Mouse (Mus musculus) cortical plate, adult 2 months (tissue): ENCODE results near the gene Trak1.

Experiments used
- CTCF ChIP-seq: fragments of 200-500 bp; IDR thresholded peaks from 2 replicates; pipeline ENCODE4 v1.5.1; 2011; ENCODE audit warnings: mild to moderate bottlenecking, control low read depth, low read length; ENCODE audit not compliant: insufficient read depth; ENCODE audit errors: extremely low read depth
- POLR2A ChIP-seq: fragments of 200-500 bp; IDR thresholded peaks from 2 replicates; pipeline ENCODE4 v1.6.1; 2011; ENCODE audit warnings: mild to moderate bottlenecking, low read length, control low read depth; ENCODE audit not compliant: insufficient read depth; ENCODE audit errors: extremely low read depth

DNA sequence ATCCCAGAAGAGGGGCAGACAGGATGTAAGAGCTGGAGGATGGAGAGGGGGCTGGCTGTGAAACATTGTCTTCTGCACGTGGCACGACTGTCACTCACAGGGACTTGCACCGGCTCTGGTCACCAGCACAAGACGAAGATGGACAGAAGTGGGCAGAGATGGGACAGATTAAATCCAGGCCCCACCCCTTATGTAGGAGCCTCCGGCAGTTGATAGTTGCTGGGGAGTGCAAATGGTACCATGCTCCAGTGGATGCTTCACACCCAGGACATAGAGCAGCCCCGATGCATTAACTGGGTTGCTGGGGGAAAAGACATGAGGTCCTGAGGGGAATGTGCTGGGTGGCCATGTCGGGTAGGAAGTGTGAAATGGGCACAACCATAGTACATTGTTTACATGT, 2.1 kb upstream of the Trak1 start:
- TF ChIP-seq CTCF, result no peak
- TF ChIP-seq POLR2A, result no peak
